Mouse (Mus musculus) stomach, embryonic 14.5 days (tissue): ENCODE results near the gene Wfdc1. TPM values are rescaled to one million over a fixed set of nuclear protein-coding genes. Genes with fewer than 3 reads are reported as not detected.
A peak's percentile ranks its signal among the peaks of the same experiment; 100 is the strongest.

Experiments
- ATAC-seq: fragments of 200-750 bp; cut with Nextera tagmentation; 2 replicates; pipeline ENCODE4 v1.8.0; 2017; ENCODE audit warnings: low read depth, moderate TSS enrichment; ENCODE audit not compliant: insufficient number of reproducible peaks, insufficient read depth, low FRiP score
- H3K27ac ChIP-seq: fragments of 300-500 bp; sonication (generic); 2 replicates; pipeline ENCODE4 v1.5.1; 2014; ENCODE audit warnings: mild to moderate bottlenecking, low read length, moderate library complexity, mixed read lengths
- H3K27me3 ChIP-seq: fragments of 300-500 bp; sonication (generic); 2 replicates; pipeline ENCODE4 v1.6.1; 2014; ENCODE audit warnings: low read length, control low read depth, mixed read lengths; ENCODE audit not compliant: control insufficient read depth, insufficient read depth
- H3K36me3 ChIP-seq: fragments of 300-500 bp; sonication (generic); 2 replicates; pipeline ENCODE4 v1.6.1; 2014; ENCODE audit warnings: mild to moderate bottlenecking, control low read depth, low read length, moderate library complexity, mixed read lengths; ENCODE audit not compliant: control insufficient read depth, insufficient read depth
- H3K4me1 ChIP-seq: fragments of 300-500 bp; sonication (generic); 2 replicates; pipeline ENCODE4 v1.6.1; 2014; ENCODE audit warnings: low read length, control low read depth, mixed read lengths; ENCODE audit not compliant: control insufficient read depth, insufficient read depth
- H3K4me2 ChIP-seq: fragments of 300-500 bp; sonication (generic); replicated peaks from 2 replicates; pipeline ENCODE4 v1.6.1; 2014; ENCODE audit warnings: low read depth, low read length, control low read depth
- H3K4me3 ChIP-seq: fragments of 300-500 bp; sonication (generic); 2 replicates; pipeline ENCODE4 v1.5.1; 2014; ENCODE audit warnings: low read depth, low read length, control low read depth
- H3K9ac ChIP-seq: fragments of 300-500 bp; sonication (generic); replicated peaks from 2 replicates; pipeline ENCODE4 v1.6.1; 2014; ENCODE audit warnings: low read depth, mild to moderate bottlenecking, control low read depth, low read length, moderate library complexity, mixed read lengths
- H3K9me3 ChIP-seq: fragments of 300-500 bp; sonication (generic); 2 replicates; pipeline ENCODE4 v1.6.1; 2016; ENCODE audit warnings: low read depth, low read length, control low read depth; ENCODE audit not compliant: control insufficient read depth
- WGBS: fragments of 180-500 bp; shearing (Covaris S2); extraction: QIAGEN DNeasy Blood & Tissue Kit; methylation state at CpG from one replicate; pipeline ENCODE4 v1.1.7; 2014; 5-methylcytosine and 5-hydroxymethylcytosine counted together
- polyA plus RNA-seq: library from polyadenylated mRNA; unstranded; fragments of >200 nt; fragmentation: Nextera tagmentation; extraction: Ambion mirVana; gene quantifications from 2 replicates; pipeline ENCODE4 v1.2.1, GENCODE M21; 2014

Gene Wfdc1
- polyA plus RNA-seq, 1 experiment from 2014 or later = 12.6 TPM

GRCm38 (mm10) chr8:119702965-119703364, 36.8 kb downstream of the Wfdc1 start:
- 37% methylated on average over 7 of the region's 7 CpGs for WGBS
- Histone ChIP-seq H3K9ac (no peak overlapping the region), H3K36me3 (no peaks in the 10 kb centered on the region), H3K27ac (no peak overlapping the region), H3K4me3 (no peak overlapping the region), H3K27me3 (peaks cover 3% of the 10 kb centered on the region; the same call in 1 of the 2 replicates), H3K4me2 (no peak overlapping the region), H3K4me1 (peaks cover 8% of the 10 kb centered on the region; the same call in 1 of the 2 replicates), H3K9me3 (no peaks in the 10 kb centered on the region)
- no peak for ATAC-seq

GRCm38 (mm10) chr8:119707146-119707545, 41.0 kb downstream of the Wfdc1 start:
- no peaks in the 10 kb centered on the region for H3K36me3 ChIP-seq
- H3K27ac ChIP-seq = no peak overlapping the region
- H3K9ac ChIP-seq = no peak overlapping the region
- ATAC-seq = no peak
- WGBS = 84% methylated on average over 9 of the region's 9 CpGs
- H3K4me3 ChIP-seq = no peak overlapping the region
- no peaks in the 10 kb centered on the region for H3K27me3 ChIP-seq
- 0 out of 2 replicates have a peak, but pooled peaks cover 6% of the 10 kb centered on the region for H3K4me1 ChIP-seq
- no peaks in the 10 kb centered on the region for H3K9me3 ChIP-seq
- H3K4me2 ChIP-seq = no peak overlapping the region

- H3K9ac ChIP-seq = no peak overlapping the region
- ATAC-seq = no peak
- 0 out of 2 replicates have a peak, but pooled peaks cover 6% of the 10 kb centered on the region for H3K4me1 ChIP-seq
- H3K9me3 ChIP-seq = no peaks in the 10 kb centered on the region
- no peaks in the 10 kb centered on the region for H3K36me3 ChIP-seq
- no peak overlapping the region for H3K4me3 ChIP-seq
- no peaks in the 10 kb centered on the region for H3K27me3 ChIP-seq
- no peak overlapping the region for H3K27ac ChIP-seq
- WGBS = 92% methylated on average over 8 of the region's 8 CpGs
- no peak overlapping the region for H3K4me2 ChIP-seq
Measured at GRCm38 (mm10) chr8:119708471-119708870, 42.3 kb downstream of the Wfdc1 start.

- Histone ChIP-seq H3K36me3 (no peaks in the 10 kb centered on the region), H3K9ac (no peak overlapping the region), H3K27ac (no peak overlapping the region), H3K9me3 (no peaks in the 10 kb centered on the region), H3K4me3 (no peak overlapping the region), H3K4me1 (0 out of 2 replicates have a peak, but pooled peaks cover 6% of the 10 kb centered on the region), H3K27me3 (no peaks in the 10 kb centered on the region), H3K4me2 (no peak overlapping the region)
- no peak for ATAC-seq
- WGBS = 58% methylated on average over 14 of the region's 14 CpGs
Measured at GRCm38 (mm10) chr8:119708878-119709702, 42.9 kb downstream of the Wfdc1 start.

- Histone ChIP-seq H3K27ac (no peak overlapping the region), H3K27me3 (no peaks in the 10 kb centered on the region), H3K4me2 (no peak overlapping the region), H3K36me3 (no peaks in the 10 kb centered on the region), H3K4me1 (0 out of 2 replicates have a peak, but pooled peaks cover 6% of the 10 kb centered on the region), H3K9ac (no peak overlapping the region), H3K4me3 (no peak overlapping the region), H3K9me3 (no peaks in the 10 kb centered on the region)
- WGBS = 76% methylated on average over 11 of the region's 11 CpGs
- ATAC-seq = no peak
Measured at GRCm38 (mm10) chr8:119709703-119710093, 43.5 kb downstream of the Wfdc1 start.

- no peak overlapping the region for H3K4me3 ChIP-seq
- 64% methylated on average over 6 of the region's 6 CpGs for WGBS
- ATAC-seq = no peak
Measured at GRCm38 (mm10) chr8:119712226-119712625, 46.1 kb downstream of the Wfdc1 start.

GRCm38 (mm10) chr8:119713421-119713820, 47.3 kb downstream of the Wfdc1 start:
- Histone ChIP-seq H3K36me3 (no peaks in the 10 kb centered on the region), H3K4me1 (peaks cover 13% of the 10 kb centered on the region; the same call in 1 of the 2 replicates), H3K27me3 (no peaks in the 10 kb centered on the region), H3K9ac (no peak overlapping the region), H3K9me3 (no peaks in the 10 kb centered on the region), H3K4me3 (no peak overlapping the region), H3K27ac (no peak overlapping the region), H3K4me2 (no peak overlapping the region)
- 83% methylated on average over 5 of the region's 5 CpGs for WGBS
- no peak for ATAC-seq

More at GRCm38 (mm10) chr8:119712226-119712625, 46.1 kb downstream of the Wfdc1 start:
- H3K4me1 ChIP-seq = peaks cover 13% of the 10 kb centered on the region; the same call in 1 of the 2 replicates
- no peak overlapping the region for H3K4me2 ChIP-seq
- H3K27ac ChIP-seq = no peak overlapping the region
- no peaks in the 10 kb centered on the region for H3K36me3 ChIP-seq
- H3K27me3 ChIP-seq = no peaks in the 10 kb centered on the region
- H3K9me3 ChIP-seq = no peaks in the 10 kb centered on the region
- no peak overlapping the region for H3K9ac ChIP-seq

- 53% methylated on average over 12 of the region's 12 CpGs for WGBS
- Histone ChIP-seq H3K27me3 (no peaks in the 10 kb centered on the region), H3K27ac (peak overlapping the region; percentile 63), H3K9ac (no peak overlapping the region), H3K9me3 (no peaks in the 10 kb centered on the region), H3K36me3 (no peaks in the 10 kb centered on the region), H3K4me2 (no peak overlapping the region), H3K4me3 (no peak overlapping the region), H3K4me1 (peaks cover 8% of the 10 kb centered on the region; the same call in 1 of the 2 replicates)
- no peak for ATAC-seq
Measured at GRCm38 (mm10) chr8:119715221-119715620, 49.1 kb downstream of the Wfdc1 start.
